Mouse (Mus musculus): ENCODE results near the gene Actb. TPM values are rescaled to one million over a fixed set of nuclear protein-coding genes. Genes with fewer than 3 reads are reported as not detected.
A peak's percentile ranks its signal among the peaks of the same experiment; 100 is the strongest.

Actb gene
- total RNA-seq, 4 experiments from 2014 or later = 3,015 to 3,481 (median 3,228) TPM

GRCm38 (mm10) chr5:142877337-142878280 is 28.9 kb downstream of the Actb start:
- peak; percentile 69 for DNase-seq

GRCm38 (mm10) chr5:142876896-142877295 is 29.7 kb downstream of the Actb start:
- no peak for DNase-seq

- no peak for DNase-seq
These were observed 31.0 kb downstream of the Actb start for GRCm38 (mm10) chr5:142875513-142875905.

- DNase-seq = no peak
These were observed 31.6 kb downstream of the Actb start for GRCm38 (mm10) chr5:142874791-142875512.

- no peak for DNase-seq
These were observed 32.8 kb downstream of the Actb start for GRCm38 (mm10) chr5:142873718-142874117.

- DNase-seq = no peak
These were observed 34.8 kb downstream of the Actb start for GRCm38 (mm10) chr5:142871765-142872164.

GRCm38 (mm10) chr5:142869463-142869862 is 37.1 kb downstream of the Actb start:
- no peak for DNase-seq

- DNase-seq = no peak
These were observed 48.8 kb downstream of the Actb start for GRCm38 (mm10) chr5:142857763-142858229.

- no peak for DNase-seq
These were observed 50.1 kb downstream of the Actb start for GRCm38 (mm10) chr5:142856408-142856807.

GRCm38 (mm10) chr5:142854877-142855276 is 51.7 kb downstream of the Actb start:
- DNase-seq = no peak

- DNase-seq = no peak
These were observed 53.0 kb downstream of the Actb start for GRCm38 (mm10) chr5:142853585-142853984.

Other genes starting within 250 kb of the Actb start
- 10 to 100 TPM; 19.9 to 51.4 (median 32.9) TPM for gene Slc29a4, start 214.2 kb downstream of the Actb start, total RNA-seq (2022)
- 100 to 1,000 TPM in 1 of 4 experiments, 10 to 100 TPM in 3; 75.1 to 117 (median 96.9) TPM for gene Tnrc18, start 89.1 kb downstream of the Actb start, total RNA-seq (2022)
- gene Fbxl18, start 11.3 kb downstream of the Actb start, total RNA-seq (2022) = 10 to 100 TPM; 14.0 to 18.5 (median 15.1) TPM
- 10 to 100 TPM; 22.0 to 33.6 (median 31.7) TPM for gene Fscn1, start 53.6 kb upstream of the Actb start, total RNA-seq (2022)
- gene Rnf216, start 206.2 kb upstream of the Actb start, total RNA-seq (2022) = 10 to 100 TPM; 41.7 to 58.3 (median 53.6) TPM
- under 1 TPM in 3 of 4 experiments, not detected in 1; 0.06 to 0.22 (median 0.11) TPM for gene Olfr718-ps1, start 240.8 kb upstream of the Actb start, total RNA-seq (2022)